Mouse (Mus musculus) urinary bladder, postnatal 0 days (tissue): ENCODE data around the gene Fam110a. TPM values are rescaled to one million over a fixed set of nuclear protein-coding genes. Genes with fewer than 3 reads are reported as not detected.

ENCODE experiments used
- microRNA counts: library from miRNA; unstranded; fragments of <30 nt; microRNA quantifications from one replicate; lab custom pipeline; 2016
- microRNA-seq: library from miRNA; unstranded; fragments of <30 nt; microRNA quantifications from one replicate; pipeline ENCODE4, GENCODE M21; 2016
- polyA plus RNA-seq: library from polyadenylated mRNA; unstranded; fragments of >200 nt; fragmentation: Nextera tagmentation; extraction: Ambion mirVana; gene quantifications from 2 replicates; pipeline ENCODE4 v1.2.1, GENCODE M21; 2015

Gene Fam110a
- polyA plus RNA-seq: 18.4 and 19.3 TPM in 2 replicates

DNA sequence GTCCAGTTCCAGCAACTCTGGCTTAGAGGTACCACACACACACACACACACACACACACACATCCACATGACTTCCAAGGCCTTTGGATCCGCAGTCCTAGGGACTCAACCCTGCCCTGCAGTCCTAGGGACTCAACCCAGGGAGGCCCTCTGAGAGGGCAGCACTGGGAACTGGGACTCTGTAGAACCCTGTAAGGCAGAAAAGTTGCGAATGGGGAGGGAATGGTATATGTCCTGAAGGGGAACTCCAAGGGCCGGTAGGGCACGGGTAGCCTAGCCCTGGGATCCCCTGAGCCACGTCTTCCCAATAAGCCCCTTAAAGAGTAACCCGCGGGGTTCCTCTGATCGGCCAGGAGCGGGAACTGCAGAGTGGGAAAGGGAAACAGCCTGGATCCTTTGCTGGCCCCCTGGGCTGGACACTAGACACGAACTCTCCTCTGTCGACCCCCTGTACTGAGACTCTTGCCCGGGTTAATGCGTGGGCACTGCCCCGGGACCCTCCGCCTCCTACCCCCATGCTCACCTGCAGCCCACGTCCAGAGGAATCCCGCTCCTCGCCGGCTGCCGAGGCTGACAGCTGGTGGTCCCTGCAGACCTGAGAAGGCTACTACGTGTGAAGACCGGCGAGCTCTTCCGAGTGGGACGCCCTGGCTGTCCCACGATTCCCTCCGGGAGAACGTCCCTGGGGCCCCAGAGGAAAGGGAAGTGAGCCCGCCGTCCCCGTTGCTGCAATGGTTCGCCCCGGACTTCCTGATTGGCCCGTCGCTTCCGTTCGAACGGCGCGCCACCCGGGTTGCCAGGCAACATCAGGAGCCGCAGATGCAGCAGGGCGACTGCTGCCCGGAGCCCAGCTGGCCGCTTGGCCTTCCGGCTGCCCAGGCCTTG is at the start of gene Fam110a:
Fam110a (minus strand) TSS at position 750 of the 885 bp plus-strand sequence.

DNA sequence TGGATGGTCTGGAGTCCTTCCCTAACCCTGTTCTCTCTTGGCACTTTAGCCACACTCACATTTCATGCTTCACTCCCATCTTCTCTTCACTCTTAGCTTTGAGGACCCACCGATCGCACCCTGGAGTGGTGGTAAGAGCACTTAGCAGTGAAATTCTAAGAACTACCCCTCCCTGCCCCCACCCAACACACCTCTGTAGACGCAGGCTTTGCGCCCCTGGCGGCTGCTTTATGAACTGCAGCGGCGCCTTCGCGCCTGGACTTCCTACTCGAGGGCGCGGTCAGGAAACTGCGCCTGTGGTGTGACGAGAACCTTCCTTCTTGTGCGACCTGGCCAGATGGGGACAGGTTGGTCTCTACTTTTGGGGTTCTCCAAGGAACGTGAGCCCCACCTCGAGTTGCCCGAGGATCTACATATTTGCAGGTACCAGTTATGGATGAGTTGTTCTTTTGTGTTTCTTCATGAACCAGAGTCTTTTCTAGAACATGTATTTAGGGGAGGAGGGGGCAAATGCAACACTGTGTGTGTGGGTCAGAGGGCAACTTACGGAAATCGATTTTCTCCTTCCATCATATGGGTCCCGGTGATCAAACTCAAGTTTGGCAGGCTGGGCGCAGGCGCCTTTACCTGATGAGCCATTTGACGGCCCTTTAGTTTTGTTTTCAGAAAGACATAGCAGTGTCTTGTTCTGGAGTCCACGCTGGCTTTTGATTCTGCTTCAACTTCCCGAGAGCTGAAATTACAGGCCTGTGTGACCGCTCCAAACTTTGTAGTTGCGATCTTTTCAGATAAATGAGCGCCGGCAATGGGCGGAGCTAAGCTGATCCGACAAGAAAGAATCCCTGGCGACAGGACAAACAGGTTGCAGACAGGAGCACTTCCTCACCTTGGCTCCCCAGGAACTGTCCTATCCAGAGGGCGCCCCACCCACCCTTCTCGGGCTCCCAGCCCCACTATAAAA is 16.5 kb upstream of the Fam110a start, which contains the start of gene Slc52a3:
Slc52a3 (plus strand) TSS at position 283 of the 961 bp plus-strand sequence.

MicroRNA genes within 50 kb of the gene (microRNA counts, 519-probe panel; counts per million panel counts)
- microRNA mmu-miR-1953 (lab: Ali Mortazavi, UCI): not detected

Small RNA genes lying within 50 kb of the gene (microRNA-seq; reads per million reads assigned to microRNA genes)
- 0.93 reads per million for gene Mir1953

Other genes starting within 250 kb of the Fam110a start
- 30.7 and 30.8 TPM in 2 replicates for gene Psmf1, start 236.0 kb downstream of the Fam110a start, polyA plus RNA-seq
- gene Rspo4, start 137.3 kb downstream of the Fam110a start, polyA plus RNA-seq: not detected in 2 replicates
- 1.1 and 1.2 TPM in 2 replicates for gene Angpt4, start 69.0 kb downstream of the Fam110a start, polyA plus RNA-seq
- gene Slc52a3, start 16.3 kb upstream of the Fam110a start, polyA plus RNA-seq: 12.4 and 13.8 TPM in 2 replicates
- not detected in 2 replicates for gene Scrt2, start 101.3 kb upstream of the Fam110a start, polyA plus RNA-seq
- 17.5 and 21.2 TPM in 2 replicates for gene Srxn1, start 125.3 kb upstream of the Fam110a start, polyA plus RNA-seq
- 2.4 and 3.2 TPM in 2 replicates for gene Tcf15, start 163.3 kb upstream of the Fam110a start, polyA plus RNA-seq
- 49.3 and 50.8 TPM in 2 replicates for gene Csnk2a1, start 246.6 kb upstream of the Fam110a start, polyA plus RNA-seq